Mouse (Mus musculus) ES-CJ7 (cell line): ENCODE data around the gene Cdk5rap2.

Source experiments
- DNase-seq: peaks from one replicate; pipeline ENCODE4 v3.0.0; 2011; ENCODE audit warnings: low read depth, low spot score

Gene Cdk5rap2

DNA sequence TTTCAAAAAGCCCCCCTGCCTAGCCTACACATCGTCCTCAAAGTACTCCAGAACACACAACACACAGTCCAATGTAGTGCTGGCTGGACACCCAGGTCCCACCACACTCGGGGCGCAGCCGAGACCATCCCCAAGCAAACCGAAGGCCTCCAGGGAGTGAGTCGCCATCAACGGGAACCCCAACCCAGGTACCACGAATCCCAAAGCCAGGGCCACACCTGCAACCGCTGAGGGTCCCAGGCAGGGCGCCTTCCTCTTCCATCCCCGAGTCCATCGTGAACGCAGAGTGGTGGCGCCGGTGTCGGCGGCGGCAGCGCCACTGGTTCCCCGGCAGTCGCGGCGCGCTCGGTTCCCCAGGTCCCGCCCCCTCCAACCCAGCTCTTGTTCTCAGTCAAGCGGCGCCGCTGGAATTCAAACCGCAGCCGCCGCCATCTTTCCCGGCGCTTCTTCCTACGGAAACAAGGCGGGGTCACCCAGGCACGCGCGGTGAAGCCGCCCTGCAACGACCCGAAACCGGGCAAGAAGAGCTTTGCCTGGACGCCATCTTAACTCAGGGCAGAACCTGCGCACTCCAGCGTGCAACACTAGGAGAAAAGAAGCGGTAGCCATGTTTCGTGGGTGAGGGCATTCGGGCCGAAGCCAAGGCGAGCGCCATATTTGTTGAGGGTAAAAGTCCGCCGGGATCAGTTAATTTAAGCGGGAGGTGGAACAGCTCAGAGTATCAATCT lies at the start of gene Cdk5rap2:
Gene Cdk5rap2 (minus strand): TSS at position 450 of the 728 bp plus-strand sequence.
- peak; percentile 97 for DNase-seq

DNA sequence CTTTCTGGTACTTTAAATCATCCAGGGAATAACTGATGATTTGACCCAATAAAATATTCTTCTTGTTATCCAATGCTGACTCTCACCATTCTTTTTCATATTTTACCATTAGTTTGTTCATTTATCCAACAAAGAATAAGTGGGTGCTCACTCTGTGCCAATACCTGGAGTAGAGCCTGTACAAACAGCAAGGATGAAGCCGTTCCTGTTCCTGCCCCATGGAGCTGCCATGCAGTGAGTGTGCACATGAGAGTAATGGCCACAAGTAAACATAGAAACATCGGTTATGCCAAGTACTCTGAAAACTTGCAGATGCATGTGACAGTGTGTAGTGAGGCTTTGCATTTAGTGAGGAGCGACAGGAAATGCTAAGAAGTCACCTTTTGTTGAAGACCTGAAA lies 41.9 kb upstream of the Cdk5rap2 start:
- no peak for DNase-seq

DNA sequence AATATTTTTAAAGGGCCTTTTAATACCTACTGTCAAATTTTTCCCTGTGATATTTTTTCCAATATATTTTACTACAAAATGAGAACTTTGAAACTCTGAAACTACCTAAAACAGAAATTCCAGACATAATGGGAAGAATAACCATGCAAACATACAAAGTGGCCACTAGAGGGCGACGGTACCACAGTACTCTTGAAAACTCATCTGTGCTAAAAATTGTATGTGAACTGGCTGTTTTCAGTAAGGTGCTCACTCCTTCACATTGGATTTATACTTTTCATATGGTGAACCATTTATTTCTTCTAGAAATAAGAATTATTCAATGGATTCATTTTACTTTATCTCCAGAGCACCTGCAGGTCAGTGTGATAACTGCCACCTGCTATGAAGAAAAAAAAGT lies 41.5 kb upstream of the Cdk5rap2 start:
- peak; percentile 46 for DNase-seq

DNA sequence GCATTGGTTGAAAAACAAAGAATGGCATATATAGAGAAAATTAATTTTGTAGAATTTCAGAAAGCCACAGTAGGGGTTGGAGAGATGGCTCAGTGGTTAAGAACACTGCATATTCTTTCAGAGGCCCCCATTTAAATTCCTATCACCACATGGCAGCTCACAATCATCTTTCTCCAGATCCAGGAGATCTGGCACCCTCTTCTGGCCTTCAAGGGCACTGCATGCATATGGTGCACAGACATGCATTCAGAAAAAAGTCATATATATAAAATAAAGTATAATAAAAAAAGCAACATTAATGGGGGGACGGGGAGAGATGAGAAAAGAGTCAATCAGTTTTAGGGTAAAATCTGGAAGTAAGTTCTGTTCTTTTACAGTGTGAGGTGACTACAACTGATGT lies 39.4 kb upstream of the Cdk5rap2 start:
- DNase-seq = peak; percentile 24

DNA sequence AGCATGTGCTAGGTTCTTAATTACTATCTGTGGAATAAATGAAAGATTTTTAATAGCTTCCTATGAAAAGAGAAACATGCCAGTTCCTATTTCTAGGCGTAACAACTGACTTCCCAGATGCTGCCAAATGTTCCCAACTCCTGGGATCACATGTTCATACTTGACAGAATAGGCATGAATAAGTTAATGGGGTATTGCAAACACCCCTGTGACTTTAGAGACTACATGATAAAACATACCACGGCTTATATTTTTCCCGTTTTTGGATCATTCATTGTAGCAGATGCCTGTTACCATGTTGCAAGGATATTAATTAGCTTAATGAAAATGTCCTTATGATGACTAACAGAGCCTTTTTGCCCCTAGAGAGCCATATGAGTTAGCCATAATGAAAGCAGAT lies 36.5 kb upstream of the Cdk5rap2 start:
- DNase-seq = no peak

DNA sequence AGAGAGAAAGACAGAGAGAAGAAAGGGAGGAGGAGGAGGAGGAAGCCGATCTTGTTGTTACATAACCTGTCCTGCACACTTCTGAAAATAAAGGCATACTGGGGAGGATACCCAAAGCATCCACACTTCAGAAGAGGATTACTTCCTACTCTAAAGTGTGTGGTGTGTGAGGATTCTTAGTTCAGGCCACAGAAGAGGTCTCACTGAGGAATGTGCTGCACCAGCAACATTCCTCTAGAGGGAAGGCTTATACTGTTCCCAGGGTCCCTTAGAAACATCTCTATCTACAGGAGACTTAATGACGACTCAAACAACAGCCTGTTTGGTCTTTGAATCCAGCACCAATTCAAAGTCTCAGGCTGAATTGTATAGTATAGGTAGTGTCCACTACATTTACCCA lies 10.0 kb upstream of the Cdk5rap2 start:
- no peak for DNase-seq

DNA sequence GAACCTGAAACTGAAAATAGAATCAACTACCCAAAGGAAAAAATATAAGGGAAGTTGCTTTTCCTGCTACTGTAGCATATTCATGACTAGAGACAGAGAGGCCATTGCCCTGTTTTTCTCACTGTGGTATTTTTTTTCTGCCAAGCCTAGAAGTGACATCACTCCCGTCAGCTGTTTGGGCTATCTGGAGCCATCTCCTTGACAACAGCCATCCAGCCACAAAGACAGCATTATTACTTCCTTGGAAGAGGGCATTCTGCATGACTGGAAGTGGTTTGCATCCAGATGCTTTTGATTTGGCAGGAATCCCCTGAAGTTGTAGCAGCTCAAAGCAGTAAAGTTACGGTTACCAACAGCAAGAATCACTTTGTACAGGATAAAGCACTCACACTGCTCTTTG lies 1.9 kb upstream of the Cdk5rap2 start:
- no peak for DNase-seq

DNA sequence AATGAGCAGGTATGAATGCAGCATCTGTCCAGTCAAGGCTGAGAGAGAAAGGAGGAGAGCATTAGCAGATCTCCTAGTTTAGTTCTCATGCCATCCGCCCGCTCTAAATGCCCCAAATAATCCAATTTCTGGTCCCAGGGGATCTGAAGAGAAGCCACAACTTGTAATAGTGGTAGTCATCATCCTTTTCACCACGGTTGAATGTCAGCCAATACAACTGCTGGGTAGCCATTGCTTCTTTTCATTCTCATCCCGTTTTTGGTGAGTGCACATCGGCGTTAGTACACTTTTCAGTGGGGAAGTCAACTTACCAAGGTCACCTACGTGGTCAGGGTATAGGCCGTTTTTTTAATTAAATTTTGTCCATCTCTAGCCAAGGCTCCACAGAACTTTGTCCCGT lies 787 bp downstream of the Cdk5rap2 start:
- DNase-seq = peak; percentile 6

DNA sequence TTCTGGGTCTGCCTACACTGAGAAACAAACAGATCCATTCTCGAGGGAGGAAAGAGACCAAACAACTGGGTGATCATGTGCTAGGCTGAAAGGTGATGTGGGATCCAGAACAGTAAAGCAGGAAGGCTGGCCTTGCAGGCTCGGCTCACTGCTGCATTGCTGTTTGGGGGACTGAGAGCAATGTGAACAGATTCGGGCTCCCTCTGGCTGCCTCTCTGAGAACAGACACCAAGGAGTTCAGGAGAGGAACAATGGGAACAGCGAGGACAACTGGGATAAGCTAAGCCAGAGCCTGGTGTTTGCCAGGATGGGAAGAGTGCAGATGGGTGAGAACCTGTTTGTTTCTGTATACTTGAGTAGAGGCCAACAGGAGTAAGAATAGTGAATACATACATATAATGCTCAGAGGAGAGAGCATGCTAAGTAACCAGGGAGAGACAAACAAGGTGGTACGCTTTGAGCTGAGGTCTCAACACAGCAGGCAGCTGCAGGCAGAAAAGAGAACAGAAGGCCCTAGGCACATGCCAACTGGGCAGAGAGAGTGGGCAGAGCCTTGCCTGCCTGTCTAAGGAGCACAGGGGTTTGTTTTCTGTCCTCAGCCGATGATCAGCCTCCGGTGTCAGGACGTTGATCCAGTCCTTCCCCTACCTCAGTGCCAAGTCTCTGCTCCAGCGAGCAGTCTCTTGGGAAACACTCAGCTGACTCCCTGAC lies 8.0 kb downstream of the Cdk5rap2 start:
- DNase-seq = peak; percentile 48

DNA sequence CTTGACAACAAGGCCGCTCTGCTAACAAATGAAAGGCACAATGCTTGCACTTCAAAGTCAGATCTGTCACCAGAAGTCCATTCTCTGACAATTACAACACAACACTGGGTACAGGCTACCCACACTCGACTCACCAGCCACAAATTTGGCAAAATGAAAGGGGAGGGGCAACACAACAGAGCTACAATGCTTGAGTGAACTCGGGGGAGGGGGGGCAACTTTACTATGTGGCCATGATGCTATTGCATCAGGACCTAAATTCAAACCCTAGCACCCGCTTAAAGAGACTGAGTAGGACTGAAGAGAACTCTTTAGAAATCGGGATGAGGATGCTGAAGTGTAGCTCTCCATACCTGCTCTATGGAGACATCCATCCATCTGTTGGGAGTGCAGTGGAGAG lies 10.8 kb downstream of the Cdk5rap2 start:
- DNase-seq = no peak

DNA sequence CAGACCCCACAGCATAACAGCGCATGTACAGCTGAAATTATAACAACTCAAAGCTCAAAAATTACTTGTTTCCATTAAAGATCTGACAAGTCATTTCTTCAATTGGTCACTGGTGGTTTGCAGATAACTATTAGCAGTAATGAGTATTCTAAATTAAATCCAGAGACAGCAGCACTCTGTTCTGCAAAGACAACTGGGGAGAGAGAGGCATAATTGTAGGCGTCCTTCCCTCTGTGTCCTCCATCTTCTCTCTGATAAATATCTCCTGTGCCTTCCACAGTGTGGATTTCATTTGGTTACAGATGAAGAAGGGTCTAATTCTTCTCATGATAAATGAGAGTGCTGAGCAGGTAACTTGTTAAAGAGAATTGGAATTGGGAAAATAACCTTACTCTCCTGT lies 11.2 kb downstream of the Cdk5rap2 start:
- DNase-seq = no peak

DNA sequence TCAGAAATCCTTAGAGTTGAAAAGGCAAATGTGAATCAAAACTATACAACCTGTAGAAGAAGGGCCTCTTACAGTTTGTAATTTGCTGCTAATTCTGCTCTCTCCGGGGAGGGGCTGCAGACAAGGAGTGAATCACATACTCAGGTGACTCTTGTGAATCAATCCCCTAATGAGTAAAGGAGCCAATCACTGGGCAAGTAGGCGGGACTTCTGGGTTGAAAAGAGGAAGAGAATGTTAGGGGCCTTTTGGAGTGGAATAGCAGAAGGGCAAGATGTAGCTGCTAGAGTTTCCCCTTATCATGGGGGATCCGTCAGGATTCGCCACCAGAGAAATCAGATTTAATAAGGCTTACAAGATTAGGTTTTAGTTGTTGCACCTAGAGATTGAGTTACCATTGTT lies 12.2 kb downstream of the Cdk5rap2 start:
- DNase-seq = no peak

DNA sequence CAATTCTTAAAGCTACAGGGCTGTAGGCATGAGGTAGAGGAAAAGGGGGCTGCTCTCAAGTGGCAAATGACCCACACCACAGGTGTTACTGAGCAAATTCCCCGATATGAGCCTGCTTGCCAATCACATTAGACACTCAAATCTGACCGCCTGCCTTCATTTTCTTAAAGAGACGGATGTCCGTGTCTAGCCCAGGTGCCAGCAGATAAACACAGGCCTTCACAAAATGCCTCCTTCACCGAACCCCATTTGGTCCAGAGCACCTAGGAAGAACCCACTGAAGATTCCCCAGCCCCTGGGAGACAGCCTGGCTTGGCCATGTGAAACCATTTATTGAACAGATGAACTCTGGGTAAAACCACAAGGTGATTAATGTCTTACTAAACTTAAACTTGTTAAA lies 13.5 kb downstream of the Cdk5rap2 start:
- no peak for DNase-seq

DNA sequence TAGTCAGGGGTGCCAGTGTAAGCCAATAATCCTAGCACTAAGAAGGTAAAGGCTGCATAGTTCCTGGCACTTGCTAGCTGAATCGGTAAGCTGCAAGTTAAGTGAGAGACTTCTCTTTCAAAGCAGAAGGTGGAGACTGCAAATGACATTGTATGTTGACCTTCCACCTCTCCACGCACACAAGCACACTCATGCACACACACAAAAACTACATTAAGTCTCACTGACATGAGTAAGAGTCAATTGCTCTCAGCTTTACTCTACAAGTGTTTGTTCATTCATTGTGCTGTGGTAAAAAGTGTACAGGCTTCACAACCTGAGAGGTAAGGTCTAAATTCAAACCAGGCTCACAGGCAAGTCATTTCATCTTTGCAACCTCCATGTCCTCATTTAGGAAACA lies 15.5 kb downstream of the Cdk5rap2 start:
- no peak for DNase-seq

DNA sequence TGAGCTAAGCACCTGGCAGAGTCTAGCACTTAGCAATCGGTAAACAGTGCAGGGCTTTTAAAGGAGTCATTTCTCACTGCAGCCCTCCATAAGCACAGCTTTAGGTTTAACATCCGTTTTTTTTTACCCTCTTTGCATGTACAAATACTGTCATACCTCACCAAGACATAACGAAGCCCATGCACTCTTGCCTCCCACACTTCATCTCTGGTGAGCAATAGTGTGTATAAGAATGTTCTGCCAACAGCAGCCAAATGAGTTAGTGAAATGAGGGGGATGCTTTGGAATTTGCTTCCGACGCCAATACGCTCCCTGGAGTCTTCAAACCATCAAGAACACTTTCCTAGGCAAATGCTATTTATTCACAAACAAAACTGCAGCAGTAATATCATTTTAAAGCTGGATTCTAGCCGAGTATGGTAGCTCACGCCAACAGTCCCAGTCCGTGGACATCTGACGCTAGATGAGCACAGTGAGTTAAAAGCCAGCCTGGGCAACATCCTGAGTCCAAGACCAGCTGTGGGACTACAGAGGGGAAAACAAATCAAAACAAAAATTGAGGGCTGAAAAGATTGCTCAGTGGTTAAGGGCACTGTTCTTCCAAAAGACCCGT lies 18.4 kb downstream of the Cdk5rap2 start:
- DNase-seq = no peak

DNA sequence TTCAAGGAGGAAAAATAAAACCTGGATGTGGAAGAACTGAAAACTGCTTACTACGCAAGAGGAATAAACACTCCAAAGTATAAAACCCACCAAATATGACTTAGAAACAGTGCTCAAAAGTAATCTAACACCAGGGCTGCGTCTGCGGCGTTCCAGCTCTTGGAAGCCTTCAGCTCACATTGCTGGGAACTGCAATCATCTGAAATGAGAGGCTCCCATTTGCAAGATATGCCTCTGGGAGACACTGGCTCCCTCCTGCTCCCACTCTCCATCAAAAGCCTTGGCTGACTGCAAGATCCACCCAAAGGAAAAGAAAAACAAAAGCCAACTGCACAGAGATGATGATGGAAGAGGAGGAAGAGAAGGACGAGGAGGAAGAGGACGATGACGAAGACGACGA lies 19.2 kb downstream of the Cdk5rap2 start:
- DNase-seq = no peak

DNA sequence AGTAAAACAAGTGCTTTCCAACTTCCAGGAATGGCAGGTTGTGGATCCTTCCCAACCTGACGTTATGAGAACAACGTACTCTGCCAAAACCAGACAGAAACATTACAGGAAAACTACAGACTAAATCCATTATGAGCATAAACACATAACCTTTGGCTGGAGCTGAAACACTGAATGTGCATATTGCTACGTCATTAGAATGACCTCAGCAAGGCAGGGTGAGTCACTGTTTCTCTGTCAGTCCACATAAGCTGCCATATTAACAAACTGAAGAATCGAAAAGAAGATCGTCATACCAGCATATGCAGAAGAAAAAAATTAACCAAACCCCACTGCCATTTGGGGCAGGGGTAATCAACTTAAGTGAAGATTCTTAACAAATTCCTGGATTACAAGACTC lies 24.0 kb downstream of the Cdk5rap2 start:
- DNase-seq = no peak

DNA sequence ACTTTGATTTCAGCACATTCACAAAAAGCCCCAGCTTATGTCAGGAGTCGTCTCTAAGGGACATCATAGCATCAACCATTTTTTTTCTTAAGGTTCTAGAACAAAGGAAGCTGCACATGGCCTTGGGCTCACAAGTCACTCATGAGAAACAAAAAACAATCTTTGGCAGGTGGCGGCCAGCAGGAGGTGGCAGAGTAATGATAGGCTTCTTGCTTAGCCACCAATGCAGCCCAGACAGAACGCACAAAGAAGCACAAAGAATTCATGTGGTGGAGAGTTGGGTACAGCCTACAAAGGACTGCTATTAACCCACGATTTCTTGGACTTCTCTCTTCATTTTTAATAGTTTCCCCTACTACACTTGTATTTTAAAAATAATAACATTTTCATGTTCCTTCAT lies 32.9 kb downstream of the Cdk5rap2 start:
- no peak for DNase-seq

DNA sequence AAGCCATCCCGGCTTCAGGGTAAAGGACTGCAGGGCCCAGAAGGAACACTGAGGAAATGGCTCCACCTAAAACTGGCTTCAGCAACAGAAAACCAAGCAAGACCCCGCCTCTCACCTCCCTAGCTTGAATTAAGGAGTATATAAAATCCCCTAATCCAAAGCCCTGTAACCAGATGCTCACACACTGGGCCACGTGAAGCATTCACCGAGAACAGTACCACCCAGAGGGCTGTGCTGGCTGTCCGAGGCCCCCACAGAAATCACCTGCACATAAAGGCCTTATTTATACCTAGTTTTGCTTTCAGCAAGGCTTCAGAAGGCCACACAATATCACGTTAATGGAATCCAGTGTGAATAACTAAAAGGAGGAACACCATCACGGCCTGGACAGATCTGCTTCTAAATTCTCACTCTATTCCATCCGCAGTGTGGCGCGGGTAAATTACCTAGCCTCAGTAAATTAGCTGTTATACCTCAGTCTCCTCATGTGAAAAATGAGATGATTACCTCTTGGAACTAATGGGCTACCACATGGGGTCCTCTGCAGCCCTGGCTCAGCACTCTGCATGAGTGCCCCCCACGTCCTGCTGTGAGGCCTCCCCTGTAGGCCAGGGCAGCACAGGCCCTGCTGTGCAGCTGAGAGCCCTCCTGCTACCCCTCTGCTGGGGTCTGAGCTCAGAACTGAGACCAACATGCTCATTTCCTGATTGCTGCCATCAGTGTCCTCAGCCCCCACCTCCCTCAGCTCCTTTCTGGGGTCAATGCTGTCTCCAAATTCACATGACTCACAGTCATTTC lies 45.0 kb downstream of the Cdk5rap2 start:
- no peak for DNase-seq

DNA sequence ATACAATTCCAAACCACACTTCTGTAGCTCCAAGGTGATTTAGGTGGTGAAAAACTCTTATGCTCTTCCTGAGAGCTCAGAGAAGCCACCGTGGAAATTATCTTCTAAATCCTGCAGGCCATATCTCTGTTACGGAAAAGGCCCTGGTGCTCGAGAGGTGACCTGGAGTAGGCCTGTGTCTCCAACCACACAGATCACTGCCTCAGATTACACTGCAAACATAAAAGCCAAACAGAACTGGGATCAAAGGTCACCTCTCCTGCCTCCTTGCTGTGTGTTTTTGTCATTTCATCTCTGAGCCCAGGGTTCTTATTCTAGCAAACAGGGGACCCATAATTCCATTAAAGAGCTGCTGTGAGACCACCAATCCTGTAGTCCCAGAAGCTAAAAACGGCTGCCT lies 48.9 kb downstream of the Cdk5rap2 start:
- DNase-seq = no peak

DNA sequence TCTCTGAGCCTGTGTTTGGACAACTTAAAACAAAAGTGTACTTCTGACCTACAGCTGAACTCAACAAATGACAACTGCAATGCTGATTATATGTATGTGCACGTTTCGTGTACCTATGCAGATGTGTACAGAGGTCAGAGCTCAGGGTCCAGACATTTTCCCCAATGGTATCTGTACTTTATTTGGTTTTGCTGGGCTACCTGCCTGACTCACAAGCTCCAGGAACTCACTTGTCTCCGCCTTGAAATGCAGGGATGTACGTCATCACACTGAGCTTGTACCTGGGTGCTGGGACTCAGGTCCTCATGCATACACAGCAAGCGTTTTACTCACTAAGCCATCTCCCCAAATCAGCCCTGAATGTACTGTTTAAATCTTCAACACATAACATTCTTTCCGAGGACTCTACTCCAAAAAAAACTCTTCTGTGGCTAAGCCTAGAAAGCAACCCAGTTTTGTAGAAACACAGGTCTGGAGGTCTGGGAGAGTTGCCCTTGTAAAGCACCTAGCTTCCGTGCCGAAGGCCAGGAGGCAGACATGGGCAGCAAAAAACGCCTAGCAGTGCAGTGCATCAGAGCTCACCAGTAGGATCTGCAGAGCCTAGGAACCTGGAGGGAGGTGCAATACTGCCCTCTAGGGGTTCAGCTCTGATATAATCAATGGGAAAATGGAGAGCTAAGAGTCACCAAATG lies 54.4 kb downstream of the Cdk5rap2 start:
- DNase-seq = peak; percentile 71

DNA sequence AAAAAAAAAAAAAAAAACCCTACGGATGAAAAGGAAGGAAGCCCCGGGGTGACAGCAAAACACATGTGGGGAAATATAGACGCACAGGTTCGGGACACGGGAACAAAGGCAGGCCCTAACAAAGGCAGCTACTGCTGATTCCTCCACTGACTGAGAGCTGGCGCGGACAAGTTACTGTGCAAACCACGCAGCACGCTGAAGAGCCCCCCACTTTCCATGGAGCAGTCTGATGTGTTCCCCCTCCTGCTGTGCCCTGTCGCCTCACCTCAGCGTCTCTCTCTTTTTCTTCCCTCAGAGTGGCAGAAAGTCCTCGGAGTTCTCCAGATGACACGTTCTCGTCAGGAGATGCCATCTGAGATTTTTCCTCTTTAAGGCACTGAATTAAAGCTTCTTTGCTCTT lies 55.8 kb downstream of the Cdk5rap2 start:
- DNase-seq = no peak
